Mouse (Mus musculus): ENCODE measurements around the gene Igsf21. TPM values are rescaled to one million over a fixed set of nuclear protein-coding genes. Genes with fewer than 3 reads are reported as not detected.

Gene Igsf21
- total and polyA plus RNA-seq, 2 experiments: not detected

DNA sequence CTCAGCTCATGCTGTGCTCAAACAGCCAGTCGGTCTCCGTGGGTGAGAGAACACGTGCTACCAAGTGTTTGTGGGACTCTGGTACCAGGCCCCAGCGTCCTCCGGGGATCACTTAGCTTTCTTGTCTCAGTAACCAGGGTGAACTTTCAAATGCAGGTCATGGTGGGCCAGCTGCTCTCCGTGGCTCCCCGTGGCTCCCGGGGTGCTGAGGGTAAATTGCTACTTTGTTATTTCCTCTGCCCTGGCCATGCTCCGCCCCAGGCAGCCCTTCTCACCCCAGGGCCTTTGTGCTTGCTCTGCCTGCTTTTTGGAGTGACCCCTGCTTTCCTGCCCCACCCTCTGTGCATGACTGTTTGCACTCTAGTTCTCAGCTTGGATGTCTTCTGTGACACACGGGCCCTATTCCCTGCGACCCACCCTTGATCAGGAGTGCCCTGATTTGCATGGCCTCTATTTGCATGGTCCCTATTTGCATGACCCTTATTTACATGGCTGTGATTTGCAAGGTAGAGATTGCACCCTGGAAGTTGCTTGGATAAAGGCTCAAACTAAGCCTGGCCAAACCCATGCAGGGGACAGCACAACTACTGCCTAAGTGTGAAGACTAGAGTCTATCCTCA is 143.9 kb downstream of the Igsf21 start:
- Histone ChIP-seq H3K27ac (replicated peaks; ENCODE audit: insufficient read depth, low read depth, low read length) (no peak overlapping the region), H3K9ac (ENCODE audit: low read depth, low read length) (no peak overlapping the region), H3K79me2 (ENCODE audit: control insufficient read depth, insufficient read depth, low read length) (no peaks in the 10 kb centered on the region), H3K4me3 (ENCODE audit: insufficient read depth, low read depth, low read length) (no peak overlapping the region), H3K36me3 (ENCODE audit: control insufficient read depth, insufficient read depth, low read length) (no peaks in the 10 kb centered on the region), H3K4me1 (ENCODE audit: control insufficient read depth, insufficient read depth, low read length) (no peaks in the 10 kb centered on the region; the same call in 1 of the 2 replicates), H3K27me3 (ENCODE audit: control insufficient read depth, insufficient read depth, low read length) (peaks cover 2% of the 10 kb centered on the region)
- no peak for DNase-seq (ENCODE audit: extremely low read depth, low read depth, low spot score)
- 32% methylated on average over 11 of the region's 11 CpGs for WGBS
- TF ChIP-seq CTCF (IDR thresholded peaks at IDR 0.05; ENCODE audit: low read depth, low read length): no peak
- no peak for TF ChIP-seq POLR2A (IDR thresholded peaks at IDR 0.05; ENCODE audit: extremely low read depth, insufficient read depth, low read length)

DNA sequence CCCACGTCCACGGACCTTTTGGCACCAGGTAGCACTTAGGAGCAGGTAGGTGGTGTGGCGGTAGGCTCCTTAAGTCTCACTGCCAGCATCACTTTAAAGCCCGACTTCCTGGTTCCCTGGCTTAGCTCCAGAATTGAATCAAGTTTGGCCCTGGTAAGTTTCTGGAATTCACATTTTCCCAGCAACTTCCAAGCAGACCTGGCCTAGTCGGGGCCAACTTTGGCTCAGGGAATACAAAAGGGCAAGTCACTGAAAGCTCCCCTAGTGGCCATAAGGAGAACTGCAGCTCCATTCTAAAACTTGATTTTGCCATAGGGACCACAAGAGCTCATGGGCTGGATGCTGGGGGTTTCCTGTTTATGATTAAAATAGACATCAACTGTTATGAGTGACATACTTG is 145.5 kb downstream of the Igsf21 start:
- H3K79me2 ChIP-seq (ENCODE audit: control insufficient read depth, insufficient read depth, low read length): no peaks in the 10 kb centered on the region
- H3K4me3 ChIP-seq (ENCODE audit: insufficient read depth, low read depth, low read length): no peak overlapping the region
- H3K27me3 ChIP-seq (ENCODE audit: control insufficient read depth, insufficient read depth, low read length): peaks cover 2% of the 10 kb centered on the region
- no peaks in the 10 kb centered on the region for H3K36me3 ChIP-seq (ENCODE audit: control insufficient read depth, insufficient read depth, low read length)
- peak; percentile 49; the same call in 1 of the 2 replicates for TF ChIP-seq CTCF (IDR thresholded peaks at IDR 0.05; ENCODE audit: low read depth, low read length)
- no peak for TF ChIP-seq POLR2A (IDR thresholded peaks at IDR 0.05; ENCODE audit: extremely low read depth, insufficient read depth, low read length)
- H3K4me1 ChIP-seq (ENCODE audit: control insufficient read depth, insufficient read depth, low read length): no peaks in the 10 kb centered on the region; the same call in 1 of the 2 replicates
- DNase-seq (ENCODE audit: extremely low read depth, low read depth, low spot score): peak; percentile 21
- no peak overlapping the region for H3K27ac ChIP-seq (replicated peaks; ENCODE audit: insufficient read depth, low read depth, low read length)
- WGBS: 72% methylated on average over 5 of the region's 5 CpGs
- H3K9ac ChIP-seq (ENCODE audit: low read depth, low read length): no peak overlapping the region

GRCm38 (mm10) chr4:140100141-140100540 is 146.4 kb downstream of the Igsf21 start:
- H3K36me3 ChIP-seq (ENCODE audit: control insufficient read depth, insufficient read depth, low read length): no peaks in the 10 kb centered on the region
- H3K79me2 ChIP-seq (ENCODE audit: control insufficient read depth, insufficient read depth, low read length): no peaks in the 10 kb centered on the region
- DNase-seq (ENCODE audit: extremely low read depth, low read depth, low spot score): no peak
- no peak overlapping the region for H3K9ac ChIP-seq (ENCODE audit: low read depth, low read length)
- TF ChIP-seq CTCF (IDR thresholded peaks at IDR 0.05; ENCODE audit: low read depth, low read length) (no peak), POLR2A (IDR thresholded peaks at IDR 0.05; ENCODE audit: extremely low read depth, insufficient read depth, low read length) (no peak)
- H3K27ac ChIP-seq (replicated peaks; ENCODE audit: insufficient read depth, low read depth, low read length): no peak overlapping the region
- H3K27me3 ChIP-seq (ENCODE audit: control insufficient read depth, insufficient read depth, low read length): peaks cover 2% of the 10 kb centered on the region
- WGBS: 89% methylated on average over 1 of the region's 1 CpGs
- H3K4me1 ChIP-seq (ENCODE audit: control insufficient read depth, insufficient read depth, low read length): no peaks in the 10 kb centered on the region; the same call in 1 of the 2 replicates
- no peak overlapping the region for H3K4me3 ChIP-seq (ENCODE audit: insufficient read depth, low read depth, low read length)

GRCm38 (mm10) chr4:140096283-140096682 is 150.3 kb downstream of the Igsf21 start:
- H3K9ac ChIP-seq (ENCODE audit: low read depth, low read length): no peak overlapping the region
- 59% methylated on average over 2 of the region's 2 CpGs for WGBS
- TF ChIP-seq CTCF (IDR thresholded peaks at IDR 0.05; ENCODE audit: low read depth, low read length) (0 out of 2 replicates have a peak, but pooled peaks have one; percentile 11), POLR2A (IDR thresholded peaks at IDR 0.05; ENCODE audit: extremely low read depth, insufficient read depth, low read length) (no peak)

GRCm38 (mm10) chr4:140094835-140095234 is 151.7 kb downstream of the Igsf21 start:
- Histone ChIP-seq H3K4me1 (ENCODE audit: control insufficient read depth, insufficient read depth, low read length) (no peaks in the 10 kb centered on the region), H3K9ac (ENCODE audit: low read depth, low read length) (no peak overlapping the region), H3K36me3 (ENCODE audit: control insufficient read depth, insufficient read depth, low read length) (no peaks in the 10 kb centered on the region), H3K27me3 (ENCODE audit: control insufficient read depth, insufficient read depth, low read length) (no peaks in the 10 kb centered on the region), H3K79me2 (ENCODE audit: control insufficient read depth, insufficient read depth, low read length) (no peaks in the 10 kb centered on the region), H3K27ac (replicated peaks; ENCODE audit: insufficient read depth, low read depth, low read length) (no peak overlapping the region), H3K4me3 (ENCODE audit: insufficient read depth, low read depth, low read length) (no peak overlapping the region)
- no peak for TF ChIP-seq POLR2A (IDR thresholded peaks at IDR 0.05; ENCODE audit: extremely low read depth, insufficient read depth, low read length)
- no peak for TF ChIP-seq CTCF (IDR thresholded peaks at IDR 0.05; ENCODE audit: low read depth, low read length)
- 60% methylated on average over 2 of the region's 2 CpGs for WGBS
- DNase-seq (ENCODE audit: extremely low read depth, low read depth, low spot score): no peak

More at GRCm38 (mm10) chr4:140096283-140096682, 150.3 kb downstream of the Igsf21 start:
- Histone ChIP-seq H3K79me2 (ENCODE audit: control insufficient read depth, insufficient read depth, low read length) (no peaks in the 10 kb centered on the region), H3K27me3 (ENCODE audit: control insufficient read depth, insufficient read depth, low read length) (no peaks in the 10 kb centered on the region), H3K36me3 (ENCODE audit: control insufficient read depth, insufficient read depth, low read length) (no peaks in the 10 kb centered on the region), H3K4me1 (ENCODE audit: control insufficient read depth, insufficient read depth, low read length) (no peaks in the 10 kb centered on the region), H3K27ac (replicated peaks; ENCODE audit: insufficient read depth, low read depth, low read length) (no peak overlapping the region), H3K4me3 (ENCODE audit: insufficient read depth, low read depth, low read length) (no peak overlapping the region)
- DNase-seq (ENCODE audit: extremely low read depth, low read depth, low spot score): no peak

DNA sequence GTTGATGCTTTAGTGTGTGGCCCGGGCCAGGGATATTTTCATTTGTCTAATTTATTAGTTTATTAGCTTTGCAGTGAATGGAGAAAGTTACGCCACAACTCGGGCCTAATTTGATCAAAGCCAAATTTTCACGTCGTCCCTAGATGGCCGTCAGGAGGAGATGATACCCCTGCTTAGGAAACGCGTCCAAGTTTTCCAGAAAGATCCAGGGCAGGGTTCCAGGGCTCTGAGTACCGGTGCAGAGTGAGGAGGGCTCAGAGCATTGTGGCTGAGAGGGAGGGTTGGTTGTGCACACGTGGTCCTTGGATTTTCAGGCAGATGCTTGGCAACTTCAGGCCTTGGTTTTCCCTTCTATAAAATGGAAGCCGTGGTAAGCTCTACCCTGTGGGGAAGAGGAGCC is 154.2 kb downstream of the Igsf21 start:
- WGBS: 84% methylated on average over 11 of the region's 11 CpGs
- H3K27ac ChIP-seq (replicated peaks; ENCODE audit: insufficient read depth, low read depth, low read length): no peak overlapping the region
- TF ChIP-seq CTCF (IDR thresholded peaks at IDR 0.05; ENCODE audit: low read depth, low read length) (no peak), POLR2A (IDR thresholded peaks at IDR 0.05; ENCODE audit: extremely low read depth, insufficient read depth, low read length) (no peak)

More for the DNA sequence above, 154.2 kb downstream of the Igsf21 start:
- Histone ChIP-seq H3K79me2 (ENCODE audit: control insufficient read depth, insufficient read depth, low read length) (no peaks in the 10 kb centered on the region), H3K27me3 (ENCODE audit: control insufficient read depth, insufficient read depth, low read length) (no peaks in the 10 kb centered on the region), H3K36me3 (ENCODE audit: control insufficient read depth, insufficient read depth, low read length) (no peaks in the 10 kb centered on the region), H3K9ac (ENCODE audit: low read depth, low read length) (no peak overlapping the region), H3K4me3 (ENCODE audit: insufficient read depth, low read depth, low read length) (no peak overlapping the region), H3K4me1 (ENCODE audit: control insufficient read depth, insufficient read depth, low read length) (no peaks in the 10 kb centered on the region)
- no peak for DNase-seq (ENCODE audit: extremely low read depth, low read depth, low spot score)
